Mouse (Mus musculus): ENCODE measurements at regions not wholly inside any gene's neighbourhood (a gene's known extent, or its start where the extent isn't known, plus 50 kb on each side); places are given as distances from the start of the nearest gene placed in this dataset.

DNA sequence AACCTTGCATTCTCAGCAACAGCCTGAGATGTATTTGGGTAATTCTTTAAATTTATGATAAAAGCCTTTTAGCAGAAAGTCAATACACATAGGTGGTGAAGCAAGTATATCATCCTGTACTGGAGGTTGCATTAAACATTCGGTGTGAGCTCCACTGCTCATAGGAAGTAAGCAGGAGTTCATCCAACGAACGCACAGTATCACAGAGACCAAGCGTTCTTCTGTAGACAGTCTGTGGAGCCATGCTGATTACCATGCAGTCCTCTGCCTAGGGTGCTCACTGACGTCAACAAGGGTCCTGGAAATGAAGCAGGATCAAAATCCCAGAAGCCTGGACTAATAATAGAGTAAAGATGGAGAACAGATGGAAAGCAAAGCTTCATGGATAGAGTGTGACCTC lies 391.1 kb upstream of the Mef2c start:
- DNase-seq = no peak

DNA sequence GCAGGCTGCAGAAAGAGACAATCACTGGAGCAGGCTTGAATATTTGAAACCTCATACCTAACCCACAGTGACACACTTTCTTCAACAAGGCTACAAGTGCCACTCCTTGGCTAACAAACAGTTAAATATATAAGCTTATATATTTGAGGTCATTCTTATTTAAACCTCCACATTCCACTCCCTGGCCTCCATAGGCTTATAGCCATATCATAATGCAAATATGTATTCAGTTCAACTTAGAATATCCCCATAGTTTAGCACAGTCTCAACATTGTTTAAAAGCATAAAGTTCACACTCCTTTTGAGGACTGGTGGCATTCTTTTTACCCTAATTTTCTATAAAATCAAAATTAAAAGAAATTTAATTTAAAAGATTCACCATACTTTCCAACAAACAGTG lies 390.0 kb upstream of the Mef2c start:
- no peak for DNase-seq

DNA sequence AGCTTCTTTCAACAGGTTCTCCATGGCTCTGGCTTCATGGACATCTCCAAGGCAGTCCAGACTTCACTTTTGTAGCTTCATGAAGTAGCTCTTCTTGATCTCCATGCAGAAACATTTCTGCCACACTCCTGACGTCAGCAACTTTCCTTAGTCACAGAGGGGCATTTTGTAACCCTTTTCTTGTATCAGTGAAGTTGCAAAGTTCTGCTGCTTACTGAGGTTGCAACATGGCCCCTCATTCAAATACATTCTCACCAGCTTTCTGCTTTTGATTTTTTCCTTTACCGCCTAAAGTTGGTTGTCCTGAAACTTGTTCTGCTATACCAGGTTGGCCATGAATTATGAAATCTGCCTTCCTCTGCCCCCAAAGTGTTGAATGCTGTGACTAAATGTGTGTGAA lies 389.4 kb upstream of the Mef2c start:
- no peak for DNase-seq

DNA sequence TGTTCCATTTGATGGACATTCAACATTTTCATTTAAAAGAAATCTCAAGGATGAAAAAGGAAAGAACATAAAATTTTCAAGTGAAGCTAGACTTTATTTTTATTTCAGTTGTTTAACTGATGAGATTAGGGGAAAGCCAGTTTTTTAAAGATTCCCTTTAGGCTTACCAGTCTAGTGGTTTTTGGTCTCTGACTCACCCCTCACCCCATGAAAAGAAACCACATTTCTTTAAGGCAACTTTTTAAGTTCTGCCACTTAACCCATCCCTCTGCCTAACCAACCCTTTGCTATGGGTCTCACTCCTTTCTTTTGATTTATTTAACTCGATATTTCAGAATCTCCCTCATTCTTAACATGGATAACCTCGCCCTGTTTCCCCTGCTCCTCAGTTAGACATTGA lies 388.1 kb upstream of the Mef2c start:
- no peak for DNase-seq

DNA sequence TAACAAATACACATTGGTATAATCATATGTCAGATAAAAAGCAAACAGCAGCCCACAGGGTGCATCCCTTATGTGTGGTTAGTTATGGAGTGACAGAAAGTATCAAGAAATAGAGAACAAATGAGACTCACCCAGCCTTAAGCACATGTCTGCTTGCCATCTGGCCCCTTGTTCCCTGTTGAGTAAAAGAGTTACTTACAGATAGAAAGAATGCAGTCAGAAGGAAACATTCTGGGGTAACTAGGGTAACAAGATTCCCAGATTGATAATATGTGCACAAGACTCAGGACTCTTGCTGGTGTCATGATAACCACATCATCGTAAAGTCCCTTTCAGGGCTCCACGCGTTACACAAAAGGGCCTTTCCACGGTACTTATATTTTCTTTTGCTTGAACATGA lies 383.5 kb upstream of the Mef2c start:
- DNase-seq = no peak

DNA sequence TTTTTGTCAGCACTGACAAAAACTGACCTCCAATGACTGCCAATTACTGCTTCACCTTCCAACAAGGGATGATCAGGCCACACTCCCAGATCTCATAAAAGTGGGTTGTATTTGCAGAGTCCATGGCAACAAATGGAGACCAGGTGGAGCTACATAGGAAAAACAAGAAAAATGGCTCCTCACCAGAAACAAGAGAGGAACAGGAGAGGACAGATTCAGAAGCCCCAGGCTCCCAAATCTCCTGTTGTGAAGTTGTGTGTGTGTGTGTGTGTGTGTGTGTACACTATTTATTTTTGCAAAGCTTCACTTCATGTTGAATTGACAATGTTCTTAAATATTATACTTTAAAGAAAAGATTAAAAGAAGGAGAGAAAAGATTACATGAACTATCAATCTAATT lies 380.2 kb upstream of the Mef2c start:
- no peak for DNase-seq

DNA sequence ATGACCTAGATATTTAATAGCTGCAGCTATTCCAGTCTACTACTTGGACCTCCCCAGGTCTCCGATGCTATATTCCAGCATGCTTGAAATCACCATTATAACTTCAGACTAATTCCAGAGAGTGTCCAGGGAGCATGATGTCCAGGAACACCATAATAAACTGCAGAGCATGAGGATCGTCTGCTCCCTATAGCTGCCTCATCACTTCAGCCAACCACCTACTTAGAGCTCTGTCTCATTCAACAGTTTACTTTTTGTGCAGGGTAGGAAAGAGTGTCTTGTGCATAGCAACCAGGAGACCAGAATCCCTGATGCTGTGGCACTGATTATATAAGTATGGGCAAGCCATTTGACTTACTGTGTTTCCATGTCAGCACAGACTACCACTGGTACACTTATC lies 379.2 kb upstream of the Mef2c start:
- DNase-seq = no peak

DNA sequence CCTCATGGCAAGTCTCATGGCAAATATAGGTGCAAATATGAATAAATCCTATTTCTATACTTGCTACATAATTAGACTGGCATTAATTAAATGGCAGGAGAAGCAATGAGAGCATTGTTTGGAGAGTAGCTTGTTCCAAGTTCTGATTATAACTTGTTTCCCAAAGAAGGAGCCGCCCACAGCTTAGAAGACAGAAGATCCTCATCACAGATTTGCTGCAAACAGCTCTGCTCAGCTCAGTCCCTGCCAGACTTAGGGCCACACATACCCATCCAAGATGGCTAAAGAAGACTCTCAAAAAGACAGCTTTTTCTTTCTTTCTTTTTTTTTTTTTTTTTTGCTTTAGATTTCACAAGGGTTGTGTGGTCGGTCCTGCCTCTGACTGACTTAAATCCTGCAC lies 377.4 kb upstream of the Mef2c start:
- no peak for DNase-seq

DNA sequence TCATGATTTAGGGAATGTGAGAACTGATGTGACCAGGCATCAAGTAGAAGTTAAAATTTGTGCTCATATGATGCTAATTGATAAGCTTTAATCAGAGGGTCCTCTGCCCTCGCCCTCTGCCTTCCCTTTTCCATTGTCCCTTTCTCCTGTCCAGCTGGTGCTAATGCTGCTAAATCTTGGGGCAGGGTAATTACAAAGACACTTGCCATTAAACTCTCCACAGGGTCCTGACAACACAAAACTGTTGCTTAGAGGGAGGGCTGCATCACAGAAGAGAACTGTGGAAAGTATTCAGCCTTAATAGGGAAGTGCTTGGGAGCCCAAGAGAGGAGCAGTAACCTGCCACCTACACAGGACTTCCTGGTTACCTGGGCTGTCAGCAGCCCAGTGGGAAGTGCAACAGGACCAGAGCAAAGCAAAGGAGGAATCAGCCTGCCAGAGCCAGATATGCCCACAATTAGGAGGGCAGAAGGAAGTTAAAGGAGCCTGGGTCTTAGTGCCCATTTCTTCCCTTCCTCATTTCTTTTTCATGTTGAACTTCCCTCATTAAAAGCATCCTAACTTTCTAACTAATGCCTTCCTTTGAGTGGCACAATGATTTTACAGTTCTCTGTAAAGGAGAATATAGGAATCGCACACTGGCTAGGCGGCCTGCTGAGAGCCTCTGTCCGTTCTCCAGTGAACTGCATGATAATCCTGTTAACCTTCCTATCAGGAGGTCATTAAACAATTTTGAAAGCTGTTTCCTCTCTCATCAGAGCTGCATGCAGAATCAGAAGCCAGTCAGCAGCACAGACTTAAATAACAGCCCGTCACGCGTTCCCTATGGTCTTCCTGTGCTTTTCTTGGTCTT lies 372.5 kb upstream of the Mef2c start:
- no peak for DNase-seq

DNA sequence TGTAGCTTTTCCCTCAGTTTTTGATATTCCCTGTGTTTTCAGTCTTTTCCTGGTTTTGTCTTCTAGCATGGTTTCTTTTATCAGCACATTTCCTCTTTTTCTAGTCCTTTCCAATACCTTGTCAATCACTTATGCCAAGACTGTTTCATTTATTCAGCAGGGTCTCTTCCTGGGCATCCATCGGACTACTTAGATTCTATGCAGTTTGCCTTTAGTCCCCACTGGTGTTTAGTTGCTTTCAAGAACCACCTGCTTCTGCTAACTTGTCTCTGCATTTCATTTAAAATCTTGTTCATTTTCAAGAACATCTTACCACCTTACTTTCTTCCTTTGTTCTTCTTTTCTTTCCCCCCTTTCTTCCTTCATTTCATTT lies 371.9 kb upstream of the Mef2c start:
- DNase-seq = no peak

DNA sequence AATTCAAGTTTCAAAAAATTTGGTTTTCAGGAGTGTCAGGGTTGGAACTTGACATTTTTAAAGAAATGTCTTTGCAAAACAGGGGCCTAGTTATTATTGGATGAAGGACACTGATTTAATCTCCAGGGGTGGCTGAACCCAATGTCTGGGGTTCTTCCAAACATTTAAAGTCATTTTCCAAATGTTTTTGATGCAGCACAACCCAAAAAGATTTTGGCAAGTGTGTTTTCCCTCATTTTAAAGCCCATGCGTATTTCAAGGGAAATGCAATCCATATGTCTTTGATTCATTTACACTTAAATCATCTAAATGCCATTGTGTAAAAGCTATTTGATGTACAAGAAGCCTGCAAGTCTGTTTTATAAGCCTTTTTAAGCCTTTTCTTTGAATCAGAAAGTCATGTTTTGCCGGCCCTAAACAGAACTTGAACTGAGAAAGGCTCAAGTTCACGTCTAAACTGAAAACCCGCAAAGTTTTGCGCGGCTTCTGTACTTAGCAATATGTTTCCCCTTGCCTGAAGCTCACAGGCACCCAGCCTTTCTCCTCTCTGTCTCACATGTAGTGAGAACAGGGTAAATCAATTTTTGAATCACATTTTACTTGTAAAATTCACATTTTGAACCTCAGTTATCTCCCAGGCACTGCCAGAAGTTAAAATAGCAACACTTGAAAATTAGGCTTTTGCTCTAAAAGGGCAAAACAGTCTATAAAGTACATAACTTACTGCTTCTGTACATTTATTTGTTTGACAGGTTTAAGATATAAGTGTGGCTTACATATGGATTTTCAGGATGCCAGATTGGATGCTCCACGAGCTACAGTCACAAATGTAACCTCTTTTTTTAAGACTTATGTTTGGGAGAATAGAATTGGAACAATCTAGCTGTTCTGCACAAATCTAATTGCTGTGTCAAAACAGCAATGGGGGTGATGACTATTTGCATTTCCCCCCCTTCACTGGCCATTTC lies 370.9 kb upstream of the Mef2c start:
- DNase-seq = no peak

DNA sequence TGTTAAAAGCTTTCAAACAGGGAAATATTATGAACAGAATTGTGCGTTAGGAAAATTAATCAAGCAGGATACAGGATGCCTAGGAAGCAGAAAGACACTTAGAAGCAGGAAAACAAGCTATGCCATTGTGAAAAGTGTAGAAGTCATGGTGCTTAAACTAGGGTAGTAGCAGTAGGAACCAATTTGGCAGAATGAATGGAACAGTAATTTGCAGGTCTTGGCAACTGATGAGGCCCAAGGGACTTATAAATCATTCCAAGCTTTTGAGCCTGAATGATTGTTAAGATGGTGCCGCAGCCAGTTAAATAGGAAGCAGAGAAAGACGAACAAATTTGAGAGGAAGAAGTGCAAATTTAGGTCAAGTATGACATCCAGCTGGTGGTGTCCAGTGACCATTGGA lies 360.5 kb upstream of the Mef2c start:
- no peak for DNase-seq

DNA sequence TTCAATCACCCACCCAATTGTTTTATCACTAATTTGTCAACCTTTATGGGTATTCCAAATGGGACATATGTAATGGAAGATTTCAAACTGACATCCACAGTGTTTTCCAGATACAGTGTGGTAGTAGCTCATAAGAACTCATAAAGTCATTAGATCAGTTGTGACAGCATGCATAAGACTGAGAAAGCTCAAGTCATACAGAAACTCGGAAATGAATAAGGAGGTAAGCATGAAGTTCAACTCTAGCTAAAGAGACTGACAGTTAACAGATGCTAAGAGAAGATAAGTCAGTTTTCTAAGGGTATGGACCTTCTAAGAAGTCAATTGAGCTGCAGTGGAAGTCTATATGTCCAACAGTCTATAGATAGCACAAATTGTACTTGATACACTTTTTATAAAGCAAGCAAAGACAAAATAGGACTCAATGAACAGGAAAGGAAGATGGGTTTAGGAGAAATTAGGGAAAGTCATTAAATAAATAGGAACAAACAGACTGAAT lies 349.2 kb upstream of the Mef2c start:
- DNase-seq = no peak

DNA sequence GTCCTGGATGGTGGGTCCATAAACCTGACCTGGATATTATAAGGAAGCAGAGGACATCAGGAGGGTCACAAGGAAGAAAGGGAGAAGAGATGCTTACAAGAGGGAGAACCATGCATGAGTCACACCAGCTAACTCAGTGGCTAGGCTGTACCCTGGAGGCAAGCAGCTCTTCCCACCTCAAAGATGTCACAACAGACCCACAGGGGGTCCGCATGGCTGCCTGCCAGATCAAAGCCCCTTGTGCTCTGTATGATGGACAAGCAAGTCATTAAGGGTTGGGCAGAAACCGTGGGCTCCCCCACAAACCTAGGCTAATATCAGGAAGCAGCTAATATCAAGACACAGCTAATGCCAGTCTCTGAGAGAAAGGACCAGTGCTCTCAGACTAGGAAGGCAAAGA lies 343.9 kb upstream of the Mef2c start:
- DNase-seq = no peak

DNA sequence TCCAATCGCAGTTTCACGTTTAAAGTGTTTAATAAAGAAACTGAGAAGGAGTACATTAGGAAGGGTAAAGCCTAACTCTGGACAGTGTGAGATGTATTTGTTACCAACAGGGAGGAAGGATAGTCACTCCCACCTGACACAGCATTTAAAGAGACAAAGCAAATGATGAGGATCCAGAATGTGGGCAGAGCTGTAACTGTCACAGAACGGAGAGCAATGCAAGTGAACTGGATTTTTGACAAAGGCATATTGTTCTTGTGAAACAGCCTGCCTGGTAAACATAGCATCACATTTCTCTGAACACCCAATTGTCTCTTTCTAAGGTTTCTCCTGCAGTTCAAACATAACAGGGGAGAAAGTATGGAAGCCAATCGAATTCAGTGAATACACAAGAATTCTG lies 341.1 kb upstream of the Mef2c start:
- no peak for DNase-seq

DNA sequence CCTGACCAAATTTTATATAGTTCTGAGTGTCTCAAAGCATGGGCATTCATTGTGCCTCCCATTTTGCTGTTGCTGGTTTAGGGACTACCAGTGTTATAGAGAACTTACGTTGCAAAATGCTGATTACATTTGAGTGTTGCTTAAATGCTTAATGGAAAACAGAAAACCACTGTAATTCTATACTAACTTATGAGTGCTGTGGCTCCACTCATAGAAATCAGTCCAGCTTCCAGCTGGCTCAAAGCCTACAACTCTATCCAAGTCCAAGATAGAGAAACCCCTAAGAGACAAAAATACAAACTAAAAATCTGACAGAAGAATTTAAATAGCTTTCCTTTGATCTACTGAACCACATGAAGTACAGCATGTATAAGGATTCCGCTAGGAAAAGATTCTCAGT lies 328.7 kb upstream of the Mef2c start:
- no peak for DNase-seq

DNA sequence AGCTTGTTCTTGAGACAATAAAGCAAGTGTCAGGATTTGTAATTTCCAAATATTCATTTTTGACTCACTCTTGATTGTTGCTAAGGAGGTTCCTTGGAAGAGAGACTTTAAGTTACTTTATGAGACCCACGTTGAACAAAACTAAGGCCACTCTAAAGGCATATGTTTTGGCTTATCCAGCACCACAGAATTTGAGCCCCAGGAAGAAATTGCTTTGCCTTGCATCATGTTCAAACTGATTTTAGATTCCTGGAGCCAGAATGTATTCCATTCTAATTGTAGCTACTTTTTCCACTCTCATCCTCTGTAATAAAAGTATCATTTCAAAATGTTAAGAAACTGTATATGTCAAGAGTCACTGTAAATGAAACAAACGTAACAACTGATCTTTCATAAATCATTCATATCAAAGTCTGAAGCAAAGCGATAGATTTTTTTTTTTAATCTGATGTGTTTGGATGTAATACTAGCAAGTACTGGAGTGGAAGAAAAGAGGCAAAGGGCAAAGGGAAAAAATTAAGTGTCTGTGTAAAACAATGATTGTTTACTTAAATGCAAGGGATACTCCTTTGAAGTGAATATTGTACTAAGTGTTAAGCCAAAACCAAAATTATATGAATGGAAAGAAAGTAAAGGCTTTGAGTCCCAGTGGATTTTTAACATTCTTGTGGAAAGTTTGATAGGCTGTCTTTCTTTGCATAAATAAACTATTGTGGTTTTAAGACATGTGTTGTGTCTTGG lies 301.7 kb upstream of the Mef2c start:
- no peak for DNase-seq

DNA sequence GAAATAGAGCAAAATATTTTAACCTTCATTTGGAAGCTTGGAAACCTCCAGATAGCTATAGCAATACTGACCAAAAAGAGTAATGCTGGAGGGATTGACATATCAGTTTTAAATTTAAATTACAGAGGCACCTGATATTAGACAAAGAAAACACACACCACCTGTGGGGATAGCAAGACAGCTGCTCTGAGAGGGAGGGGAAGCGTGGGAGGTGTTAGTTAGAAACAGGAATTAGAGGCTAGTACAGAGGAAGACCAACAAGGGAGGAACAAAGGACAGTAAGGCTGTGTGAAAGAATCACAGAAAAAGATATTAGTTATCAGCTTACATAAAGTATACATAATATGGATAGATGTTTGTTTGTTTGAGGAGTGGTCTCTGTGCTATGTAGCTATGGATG lies 297.2 kb upstream of the Mef2c start:
- no peak for DNase-seq

DNA sequence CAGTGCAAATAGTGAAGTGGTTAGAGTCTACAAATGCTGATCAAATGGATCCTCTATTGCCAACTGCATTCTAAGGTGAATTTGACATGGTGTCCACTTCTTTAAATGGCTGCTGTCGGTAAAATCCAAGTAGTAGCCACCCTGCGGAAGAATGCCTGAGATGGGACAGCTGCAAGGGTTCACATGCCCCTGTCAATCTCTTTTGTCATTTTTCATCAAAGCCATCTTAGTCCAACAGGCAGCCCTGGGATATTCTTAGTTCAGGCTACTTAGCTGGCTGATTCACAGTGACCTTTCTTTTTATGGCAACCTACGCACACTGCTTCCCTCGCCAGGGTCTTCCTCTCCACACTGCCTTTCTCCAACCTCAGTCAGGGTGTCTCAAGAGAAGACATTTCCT lies 296.3 kb upstream of the Mef2c start:
- no peak for DNase-seq

DNA sequence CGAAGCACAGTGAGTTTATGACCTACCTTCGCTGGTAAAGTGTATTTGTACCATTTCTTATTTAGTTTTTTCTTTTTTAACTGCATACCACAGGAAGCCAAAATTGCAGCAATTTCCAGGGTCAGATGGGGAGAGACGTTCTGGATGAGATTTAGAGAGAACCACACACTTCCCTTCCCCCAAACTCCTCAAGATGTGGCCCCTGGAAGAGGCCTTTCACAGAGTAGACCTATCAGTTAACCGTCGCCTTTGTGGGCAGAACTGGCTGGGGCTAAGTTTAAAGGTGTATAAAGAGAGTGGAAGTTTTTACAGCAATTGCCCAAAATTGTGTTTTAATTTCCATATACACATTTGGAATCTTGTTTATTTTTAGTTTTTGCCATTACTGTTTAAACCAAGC lies 295.7 kb upstream of the Mef2c start:
- no peak for DNase-seq

DNA sequence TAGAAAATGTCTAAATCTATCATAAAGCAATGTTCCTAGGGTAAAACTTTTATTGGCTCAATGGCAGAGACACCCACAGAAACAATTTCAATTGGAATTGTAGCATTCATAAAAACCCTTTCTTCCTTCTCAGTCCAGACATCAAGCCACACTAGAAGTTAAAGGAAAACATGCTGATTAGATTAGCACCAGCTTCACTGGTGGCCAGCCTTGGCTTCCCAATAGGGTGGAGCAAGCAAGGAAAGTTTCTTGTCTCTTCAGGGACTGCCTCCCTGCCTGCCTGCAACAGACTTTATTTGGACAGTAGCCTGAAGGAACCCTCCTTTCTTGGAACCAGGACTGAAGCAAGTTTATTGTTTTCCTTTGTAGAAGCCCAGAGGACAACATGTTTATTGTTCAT lies 289.0 kb upstream of the Mef2c start:
- no peak for DNase-seq

DNA sequence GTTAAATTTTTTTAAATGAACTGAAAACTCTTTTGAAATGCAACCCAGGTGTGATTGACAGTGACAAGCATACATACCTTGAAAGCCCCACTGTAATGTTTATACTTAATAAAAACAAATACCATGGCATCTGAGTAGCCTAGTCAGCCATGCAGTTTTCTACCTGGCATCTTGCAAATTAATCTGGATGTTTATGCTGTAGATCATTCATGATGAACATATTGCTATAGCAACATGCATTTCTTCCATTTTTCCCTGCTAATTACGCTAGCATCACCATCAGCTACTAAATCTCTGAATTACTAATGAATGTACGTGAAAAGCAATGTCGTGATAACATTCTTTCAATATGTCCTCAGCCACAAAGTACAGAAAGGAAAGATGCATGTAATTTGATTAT lies 287.4 kb upstream of the Mef2c start:
- no peak for DNase-seq

DNA sequence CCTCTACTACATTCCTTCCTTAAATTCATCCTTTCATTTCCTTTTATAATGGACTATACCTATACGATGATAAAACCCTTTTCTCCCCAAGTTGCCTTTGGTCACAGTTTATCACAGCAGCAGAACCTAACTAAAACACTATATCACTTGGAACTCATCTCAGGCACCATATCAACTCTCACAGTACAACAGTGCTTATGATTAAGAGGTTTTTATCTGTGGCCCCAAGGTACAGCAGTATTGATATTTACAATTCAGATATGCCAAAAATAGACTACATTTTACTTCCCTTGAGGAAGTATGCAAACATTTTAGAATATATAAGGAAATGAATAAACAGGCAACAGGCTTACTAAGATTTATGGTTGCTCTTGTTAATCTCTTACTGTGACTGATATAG lies 251.4 kb upstream of the Mef2c start:
- DNase-seq = no peak

All from right cerebral cortex, postnatal 25 days (tissue).